Mouse (Mus musculus) testis, postnatal 10 days (tissue): ENCODE measurements around the gene Pnmt.

Experiments used
- DNase-seq: peaks from one replicate; pipeline ENCODE4 v3.0.0; 2021; ENCODE audit warnings: low spot score

The Pnmt gene

GRCm38 (mm10) chr11:98417074-98417473 is 30.8 kb downstream of the Pnmt start:
- no peak for DNase-seq

- DNase-seq: no peak
Observed at GRCm38 (mm10) chr11:98418273-98418672, 32.0 kb downstream of the Pnmt start.

DNA sequence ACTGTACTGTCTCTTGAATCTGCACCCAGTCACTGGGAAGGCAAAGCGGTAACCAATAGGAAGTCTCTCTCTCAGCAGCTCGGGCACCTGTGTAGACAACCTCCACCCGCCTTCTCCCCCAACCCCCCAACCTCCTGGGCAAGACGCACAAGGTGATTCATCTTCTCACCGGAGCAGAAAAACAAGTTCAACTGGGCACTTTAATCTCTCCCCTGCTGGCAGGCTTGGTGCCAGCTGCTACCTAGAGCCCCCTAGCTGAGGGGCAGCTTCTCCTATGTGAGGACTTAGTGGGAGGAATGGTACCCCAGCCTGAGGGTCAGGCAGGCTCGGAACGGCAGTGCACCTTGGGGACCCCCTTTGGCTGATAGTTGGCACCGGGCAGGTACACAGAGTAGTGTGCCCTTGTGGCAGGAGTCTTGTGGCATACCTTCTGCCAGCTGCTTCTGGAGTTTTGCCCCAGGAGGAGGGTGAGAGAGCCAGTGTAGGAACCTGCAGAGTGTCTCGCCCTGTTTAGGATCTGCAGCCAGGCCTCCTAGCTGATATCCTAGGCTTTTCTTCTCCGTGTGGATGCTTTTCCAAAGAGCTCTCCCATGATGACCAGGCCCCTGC is 32.8 kb downstream of the Pnmt start:
- no peak for DNase-seq

DNA sequence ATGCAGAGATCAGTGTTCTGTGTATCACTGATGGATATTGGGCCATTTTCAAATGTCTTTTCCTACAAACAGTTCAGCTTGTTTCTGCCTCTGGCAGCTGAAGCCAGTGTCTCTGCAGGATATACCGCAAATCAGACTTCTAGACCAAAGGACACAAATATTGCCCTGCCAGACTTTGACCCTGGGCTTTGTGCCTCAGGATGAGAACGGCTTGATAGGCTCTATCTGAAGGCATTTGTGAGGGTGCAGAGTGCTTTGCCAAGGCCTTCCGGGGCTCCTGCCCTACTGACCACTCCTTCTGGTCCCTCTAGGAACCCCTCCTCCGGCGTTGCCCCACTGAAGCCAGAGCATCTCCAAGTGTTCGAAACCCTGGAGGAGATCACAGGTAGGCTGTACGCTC is 40.3 kb downstream of the Pnmt start:
- no peak for DNase-seq

- no peak for DNase-seq
Observed at GRCm38 (mm10) chr11:98428436-98428835, 42.2 kb downstream of the Pnmt start.

DNA sequence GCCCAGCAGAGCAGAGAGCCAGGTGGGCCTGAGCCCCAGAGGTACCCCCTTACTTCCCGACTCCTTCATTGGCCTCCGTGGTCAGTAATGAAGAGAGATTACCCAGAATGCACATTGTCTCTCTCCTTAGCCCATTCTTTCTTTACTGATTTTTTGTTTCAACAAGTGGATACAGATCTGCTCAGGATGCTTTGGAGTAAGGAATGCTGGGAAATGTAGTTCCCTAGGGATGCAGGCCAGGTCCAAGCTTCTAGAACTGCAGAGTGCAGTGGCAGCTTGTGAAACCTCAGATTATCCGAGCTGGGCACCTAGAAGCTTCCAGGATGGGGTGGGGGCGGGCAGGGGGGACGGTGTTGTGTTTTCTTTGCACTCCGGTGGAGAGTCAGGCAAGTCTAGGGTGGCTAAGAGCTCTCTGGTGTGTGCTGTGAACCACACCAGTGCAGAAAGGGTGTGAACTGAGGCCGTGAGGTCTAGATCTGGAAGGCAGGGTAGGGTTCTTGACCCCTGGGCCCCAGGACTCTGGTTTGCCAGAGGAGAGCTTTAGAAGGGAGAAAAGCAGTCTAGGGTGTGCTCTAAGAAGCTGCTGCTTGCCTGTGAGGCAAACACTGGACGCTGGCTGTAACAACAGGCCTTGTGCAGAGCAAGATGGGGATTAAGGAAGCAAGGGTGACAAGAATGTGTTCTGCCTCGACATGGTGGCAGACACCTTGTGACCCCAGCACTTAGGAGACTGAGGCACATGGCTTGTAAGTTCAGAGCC is 45.7 kb downstream of the Pnmt start:
- DNase-seq: no peak

DNA sequence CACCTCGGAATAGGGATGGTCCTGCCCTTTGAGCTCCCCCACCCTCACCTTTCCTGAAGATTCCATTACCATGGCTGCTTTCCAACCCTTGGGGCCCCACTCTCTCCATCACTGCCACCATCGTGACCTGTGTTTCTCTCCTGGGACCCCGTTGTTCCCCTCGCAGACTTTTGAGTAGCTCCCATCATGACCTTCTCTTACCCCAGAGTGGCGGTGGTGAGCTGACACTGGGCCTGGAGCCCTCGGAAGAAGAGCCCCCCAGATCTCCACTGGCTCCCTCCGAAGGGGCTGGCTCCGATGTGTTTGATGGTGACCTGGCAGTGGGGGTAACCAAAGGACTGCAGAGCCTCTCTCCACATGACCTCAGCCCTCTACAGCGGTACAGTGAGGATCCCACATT is 49.5 kb downstream of the Pnmt start:
- no peak for DNase-seq

DNA sequence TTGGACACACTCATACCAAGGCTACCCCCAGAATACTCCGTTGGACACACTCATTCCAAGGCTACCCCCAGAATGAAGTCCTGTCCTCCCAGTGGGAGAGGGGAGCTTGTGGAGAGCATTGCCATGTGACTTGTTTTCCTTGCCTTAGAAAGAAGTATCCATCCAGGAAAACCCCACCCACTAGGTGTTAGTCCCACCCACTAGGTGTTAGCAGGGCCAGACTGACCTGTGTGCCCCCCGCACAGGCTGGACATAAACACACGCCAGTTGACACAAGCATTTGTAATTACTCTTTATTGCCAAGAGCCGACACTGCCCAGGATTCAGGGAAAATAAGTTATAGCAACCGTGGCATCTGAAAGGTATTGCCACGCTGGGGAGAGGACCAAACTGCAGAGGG is 51.2 kb downstream of the Pnmt start:
- no peak for DNase-seq
